Mouse (Mus musculus) right cerebral cortex, postnatal 25 days (tissue): ENCODE measurements around the gene Erich6.

Experiments used
- DNase-seq: peaks from one replicate; pipeline ENCODE4 v3.0.0; 2022

The Erich6 gene

GRCm38 (mm10) chr3:58636406-58637295, at the start of gene Erich6:
Erich6 (minus strand) TSS chr3:58637207.
- peak; percentile 33 for DNase-seq

GRCm38 (mm10) chr3:58686206-58686921, 49.4 kb upstream of the Erich6 start:
- DNase-seq, result no peak

- no peak for DNase-seq
These were observed 48.4 kb upstream of the Erich6 start for GRCm38 (mm10) chr3:58685396-58685795.

- no peak for DNase-seq
These were observed 46.3 kb upstream of the Erich6 start for GRCm38 (mm10) chr3:58683346-58683745.

GRCm38 (mm10) chr3:58682336-58682735, 45.3 kb upstream of the Erich6 start:
- no peak for DNase-seq

- DNase-seq, result no peak
These were observed 44.8 kb upstream of the Erich6 start for GRCm38 (mm10) chr3:58681831-58682230.

- no peak for DNase-seq
These were observed 44.1 kb upstream of the Erich6 start for GRCm38 (mm10) chr3:58680943-58681637.

- DNase-seq, result no peak
These were observed 43.0 kb upstream of the Erich6 start for GRCm38 (mm10) chr3:58679996-58680395.

GRCm38 (mm10) chr3:58678905-58679304, 41.9 kb upstream of the Erich6 start:
- no peak for DNase-seq

GRCm38 (mm10) chr3:58678384-58678783, 41.4 kb upstream of the Erich6 start:
- no peak for DNase-seq

GRCm38 (mm10) chr3:58677615-58678014, 40.6 kb upstream of the Erich6 start:
- no peak for DNase-seq

- no peak for DNase-seq
These were observed 36.3 kb upstream of the Erich6 start for GRCm38 (mm10) chr3:58673295-58673694.

GRCm38 (mm10) chr3:58672481-58673183, 35.6 kb upstream of the Erich6 start:
- no peak for DNase-seq

- DNase-seq, result no peak
These were observed 34.7 kb upstream of the Erich6 start for GRCm38 (mm10) chr3:58671616-58672250.

GRCm38 (mm10) chr3:58663970-58664369, 27.0 kb upstream of the Erich6 start:
- no peak for DNase-seq

- DNase-seq, result no peak
These were observed 23.6 kb upstream of the Erich6 start for GRCm38 (mm10) chr3:58660636-58661035.

- no peak for DNase-seq
These were observed 20.3 kb upstream of the Erich6 start for GRCm38 (mm10) chr3:58657356-58657755.

GRCm38 (mm10) chr3:58655362-58656130, 18.5 kb upstream of the Erich6 start:
- DNase-seq, result peak; percentile 42

- DNase-seq, result no peak
These were observed 16.9 kb upstream of the Erich6 start for GRCm38 (mm10) chr3:58653907-58654306.

GRCm38 (mm10) chr3:58650328-58650727, 13.3 kb upstream of the Erich6 start:
- no peak for DNase-seq

- DNase-seq, result no peak
These were observed 10.2 kb upstream of the Erich6 start for GRCm38 (mm10) chr3:58647179-58647578.
